Mouse (Mus musculus): ENCODE measurements around the gene Aff4. TPM values are rescaled to one million over a fixed set of nuclear protein-coding genes. Genes with fewer than 3 reads are reported as not detected.
A peak's percentile ranks its signal among the peaks of the same experiment; 100 is the strongest.
"Not testable (repeated sequence)": the region's sequence is repeated elsewhere in the genome, so short reads cannot be mapped to it uniquely, and the experiment has no call there.

The Aff4 gene
- polyA plus RNA-seq, 1 experiment from 2014 or later, result 83.2 TPM

DNA sequence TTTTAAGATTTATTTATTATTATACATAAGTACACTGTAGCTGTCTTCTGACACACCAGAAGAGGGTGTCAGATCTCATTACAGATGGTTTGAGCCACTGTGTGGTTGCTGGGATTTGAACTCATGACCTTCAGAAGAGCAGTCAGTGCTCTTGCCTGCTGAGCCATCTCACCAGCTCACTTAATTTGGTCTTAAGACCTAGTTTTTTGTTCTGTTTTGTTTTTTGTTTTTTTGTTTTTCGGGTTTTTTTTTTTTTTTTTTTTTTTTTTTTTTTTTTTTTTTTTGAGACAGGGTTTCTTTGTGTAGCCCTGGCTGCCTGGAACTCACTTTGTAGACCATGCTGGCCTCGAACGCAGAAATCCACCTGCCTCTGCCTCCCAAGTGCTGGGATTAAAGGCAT, 32.1 kb upstream of the Aff4 start:
- not testable (repeated sequence) for H3K4me3 ChIP-seq; ATAC-seq (ENCODE audit: low FRiP score); H3K27ac ChIP-seq; H3K36me3 ChIP-seq; H3K9ac ChIP-seq; H3K4me1 ChIP-seq; H3K4me2 ChIP-seq (replicated peaks); H3K27me3 ChIP-seq; H3K9me3 ChIP-seq (replicated peaks)
- 90% methylated on average over 3 of the region's 3 CpGs for WGBS

DNA sequence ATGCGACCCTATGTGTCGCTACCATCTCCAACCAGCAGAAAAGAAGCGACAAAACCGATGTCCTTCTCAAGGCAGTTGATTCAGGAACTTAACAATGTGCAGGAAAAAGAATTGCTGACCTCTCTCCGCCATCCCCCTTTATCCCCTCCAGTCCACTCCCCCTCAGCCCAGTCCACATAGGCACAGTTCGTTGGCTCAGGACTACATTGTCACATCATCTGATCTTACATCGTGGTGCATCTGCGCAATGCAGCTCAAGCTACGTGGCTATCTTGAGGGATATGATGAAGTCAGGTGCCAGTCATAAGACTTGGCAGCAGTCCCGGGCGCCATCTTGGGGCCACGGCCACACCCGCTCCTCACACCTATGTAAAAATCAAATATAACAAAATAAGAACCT, 30.8 kb upstream of the Aff4 start:
- H3K9me3 ChIP-seq (replicated peaks); H3K36me3 ChIP-seq; H3K27me3 ChIP-seq; H3K9ac ChIP-seq; H3K4me3 ChIP-seq; ATAC-seq (ENCODE audit: low FRiP score); H3K4me2 ChIP-seq (replicated peaks); H3K4me1 ChIP-seq; H3K27ac ChIP-seq: not testable (repeated sequence)
- WGBS, result 95% methylated on average over 13 of the region's 13 CpGs

DNA sequence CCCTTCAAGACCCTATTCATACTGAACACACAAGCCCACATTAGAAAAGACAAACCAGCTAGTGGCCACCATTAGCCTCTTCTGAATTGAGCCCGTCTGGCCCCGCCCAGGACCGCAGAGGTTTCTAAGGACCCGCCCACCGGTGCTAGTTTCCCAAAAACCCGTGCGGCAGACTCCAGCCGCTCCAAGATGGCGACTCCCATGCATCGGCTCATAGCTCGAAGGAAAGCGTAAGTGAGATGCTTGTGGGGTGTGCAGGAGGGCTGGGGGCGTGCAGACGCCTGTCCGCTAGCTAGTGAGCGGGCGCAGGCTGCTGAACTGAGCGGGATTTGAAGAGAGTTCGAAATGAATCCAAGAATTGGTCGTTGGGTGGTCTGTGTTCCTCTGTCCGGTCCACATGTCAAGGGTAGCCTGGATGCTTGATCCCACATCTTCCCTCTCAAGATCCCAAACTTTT, 26.1 kb upstream of the Aff4 start, which contains the start of gene Zcchc10:
Zcchc10 (plus strand) TSS at position 168 of the 457 bp plus-strand sequence.
- ATAC-seq (ENCODE audit: low FRiP score), result peak; percentile 91
- H3K4me2 ChIP-seq (replicated peaks), result peak within 1 kb of the TSS; percentile 67
- WGBS, result under 1% methylated on average over 21 of the region's 21 CpGs
- peaks cover 10% of the 10 kb centered on the region for H3K4me1 ChIP-seq
- peak within 1 kb of the TSS; percentile 80 for H3K9ac ChIP-seq
- H3K9me3 ChIP-seq (replicated peaks), result no peaks in the 10 kb centered on the region
- peak within 1 kb of the TSS; percentile 72 for H3K4me3 ChIP-seq
- H3K27me3 ChIP-seq, result no peaks in the 10 kb centered on the region
- peaks cover 22% of the 10 kb centered on the region for H3K36me3 ChIP-seq
- peak within 1 kb of the TSS; percentile 75 for H3K27ac ChIP-seq

DNA sequence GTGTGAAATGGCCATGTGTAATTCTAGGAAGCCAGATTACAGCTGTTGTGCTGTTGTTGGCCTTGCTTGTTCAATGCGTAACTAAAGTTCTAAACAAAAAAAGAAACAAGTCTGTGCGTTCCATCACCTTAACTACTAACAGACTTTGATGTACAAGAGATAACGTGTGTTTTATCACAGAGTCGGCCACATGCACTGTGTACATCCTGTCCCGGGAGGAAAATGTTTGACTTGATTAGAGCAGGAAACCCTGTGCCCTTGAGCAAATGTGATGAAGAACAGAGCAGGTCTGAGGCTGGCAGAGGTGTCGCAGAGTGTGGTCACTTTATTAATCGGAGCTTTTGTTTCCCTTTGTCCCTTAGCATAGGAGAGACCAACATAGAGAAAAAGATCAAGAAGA, 20.3 kb upstream of the Aff4 start:
- H3K4me1 ChIP-seq, result peaks cover 5% of the 10 kb centered on the region
- no peak overlapping the region for H3K4me3 ChIP-seq
- 94% methylated on average over 7 of the region's 7 CpGs for WGBS
- no peaks in the 10 kb centered on the region for H3K27me3 ChIP-seq
- no peak overlapping the region for H3K4me2 ChIP-seq (replicated peaks)
- no peak overlapping the region for H3K27ac ChIP-seq
- ATAC-seq (ENCODE audit: low FRiP score), result no peak
- H3K9me3 ChIP-seq (replicated peaks), result no peaks in the 10 kb centered on the region
- peaks cover 55% of the 10 kb centered on the region for H3K36me3 ChIP-seq
- no peak overlapping the region for H3K9ac ChIP-seq

- H3K9me3 ChIP-seq (replicated peaks), result no peaks in the 10 kb centered on the region
- ATAC-seq (ENCODE audit: low FRiP score), result no peak
- WGBS, result 95% methylated on average over 6 of the region's 6 CpGs
Measured at GRCm38 (mm10) chr11:53331121-53331520, 19.5 kb upstream of the Aff4 start.

DNA sequence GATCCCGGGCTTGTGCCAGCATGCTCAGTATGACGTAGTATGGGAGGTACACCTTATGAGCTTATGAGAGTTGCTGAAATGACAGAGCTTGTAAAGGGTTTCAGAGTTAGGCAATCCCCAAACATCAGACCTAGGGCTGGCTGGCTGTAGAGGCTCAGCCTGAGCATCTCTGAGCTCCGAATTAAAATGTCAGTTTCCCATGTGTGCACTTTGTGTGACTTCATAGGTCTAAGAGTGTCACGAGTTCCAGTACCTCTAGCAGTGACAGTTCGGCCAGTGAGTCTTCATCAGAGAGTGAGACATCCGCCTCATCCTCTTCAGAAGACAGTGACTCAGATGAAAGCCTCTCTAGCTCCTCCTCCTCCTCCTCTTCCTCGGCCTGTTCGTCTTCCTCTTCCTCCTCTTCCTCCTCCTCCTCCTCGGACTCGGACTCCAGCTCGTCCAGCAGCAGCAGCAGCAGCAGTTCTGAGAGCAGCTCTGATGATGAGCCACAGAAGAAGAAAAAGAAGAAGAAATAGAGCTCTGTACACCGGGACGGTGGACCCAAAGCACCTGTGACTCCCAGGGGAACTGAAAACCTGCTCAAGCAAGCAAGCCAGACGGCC, 18.5 kb upstream of the Aff4 start:
- Histone ChIP-seq H3K9ac (no peak overlapping the region), H3K4me1 (no peaks in the 10 kb centered on the region; the same call in 1 of the 2 replicates), H3K27ac (no peak overlapping the region), H3K4me3 (no peak overlapping the region), H3K27me3 (no peaks in the 10 kb centered on the region), H3K9me3 (replicated peaks) (no peaks in the 10 kb centered on the region), H3K36me3 (peaks cover 53% of the 10 kb centered on the region), H3K4me2 (replicated peaks) (no peak overlapping the region)
- 87% methylated on average over 14 of the region's 14 CpGs for WGBS
- ATAC-seq (ENCODE audit: low FRiP score), result no peak

More at GRCm38 (mm10) chr11:53331121-53331520, 19.5 kb upstream of the Aff4 start:
- Histone ChIP-seq H3K36me3 (peaks cover 55% of the 10 kb centered on the region), H3K27ac (no peak overlapping the region), H3K9ac (no peak overlapping the region), H3K4me1 (no peaks in the 10 kb centered on the region; the same call in 1 of the 2 replicates), H3K4me3 (no peak overlapping the region), H3K27me3 (no peaks in the 10 kb centered on the region), H3K4me2 (replicated peaks) (no peak overlapping the region)

GRCm38 (mm10) chr11:53335505-53336181, 15.0 kb upstream of the Aff4 start:
- no peaks in the 10 kb centered on the region for H3K9me3 ChIP-seq (replicated peaks)
- ATAC-seq (ENCODE audit: low FRiP score), result no peak
- H3K4me2 ChIP-seq (replicated peaks), result no peak overlapping the region
- H3K27ac ChIP-seq, result no peak overlapping the region
- no peaks in the 10 kb centered on the region for H3K27me3 ChIP-seq
- no peak overlapping the region for H3K4me3 ChIP-seq
- WGBS, result 32% methylated on average over 3 of the region's 3 CpGs
- H3K36me3 ChIP-seq, result peaks cover 25% of the 10 kb centered on the region
- no peaks in the 10 kb centered on the region; the same call in 1 of the 2 replicates for H3K4me1 ChIP-seq
- H3K9ac ChIP-seq, result no peak overlapping the region

- Histone ChIP-seq H3K27me3 (no peaks in the 10 kb centered on the region), H3K36me3 (peaks cover 19% of the 10 kb centered on the region), H3K9me3 (replicated peaks) (no peaks in the 10 kb centered on the region), H3K4me3 (no peak overlapping the region), H3K27ac (no peak overlapping the region), H3K4me1 (no peaks in the 10 kb centered on the region; the same call in 1 of the 2 replicates), H3K4me2 (replicated peaks) (no peak overlapping the region), H3K9ac (no peak overlapping the region)
- no peak for ATAC-seq (ENCODE audit: low FRiP score)
Measured at GRCm38 (mm10) chr11:53336182-53336571, 14.5 kb upstream of the Aff4 start.

- ATAC-seq (ENCODE audit: low FRiP score), result no peak
- no peaks in the 10 kb centered on the region for H3K9me3 ChIP-seq (replicated peaks)
- no peaks in the 10 kb centered on the region; the same call in 1 of the 2 replicates for H3K4me1 ChIP-seq
- H3K4me3 ChIP-seq, result no peak overlapping the region
- H3K27ac ChIP-seq, result no peak overlapping the region
- H3K9ac ChIP-seq, result no peak overlapping the region
- H3K36me3 ChIP-seq, result peaks cover 12% of the 10 kb centered on the region
- no peak overlapping the region for H3K4me2 ChIP-seq (replicated peaks)
- 77% methylated on average over 1 of the region's 1 CpGs for WGBS
- H3K27me3 ChIP-seq, result no peaks in the 10 kb centered on the region
Measured at GRCm38 (mm10) chr11:53336924-53337323, 13.7 kb upstream of the Aff4 start.

DNA sequence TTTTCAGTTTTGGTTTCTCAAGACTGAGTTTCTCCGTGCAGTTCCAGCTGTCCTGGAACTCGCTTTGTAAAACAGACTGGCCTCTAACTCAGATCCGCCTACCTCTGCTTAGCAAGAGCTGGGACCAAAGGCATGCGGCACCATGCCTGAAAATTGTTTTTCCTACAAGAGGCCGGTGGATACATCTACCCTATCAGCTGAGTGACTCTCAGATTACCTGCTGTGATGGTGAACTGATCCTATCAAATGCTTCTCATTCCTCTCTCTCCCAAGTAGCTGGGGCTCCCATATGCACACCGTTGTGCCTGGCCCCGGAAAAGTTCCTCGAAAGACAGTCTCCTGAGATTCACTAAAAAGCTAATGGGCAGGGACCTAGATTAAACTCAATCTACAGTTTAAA, 12.9 kb upstream of the Aff4 start:
- Histone ChIP-seq H3K27ac (no peak overlapping the region), H3K36me3 (peaks cover 6% of the 10 kb centered on the region; the same call in 1 of the 2 replicates), H3K4me3 (no peak overlapping the region), H3K4me1 (no peaks in the 10 kb centered on the region; the same call in 1 of the 2 replicates), H3K9ac (no peak overlapping the region), H3K27me3 (no peaks in the 10 kb centered on the region), H3K4me2 (replicated peaks) (no peak overlapping the region), H3K9me3 (replicated peaks) (no peaks in the 10 kb centered on the region)
- WGBS, result 61% methylated on average over 8 of the region's 8 CpGs
- ATAC-seq (ENCODE audit: low FRiP score), result no peak

DNA sequence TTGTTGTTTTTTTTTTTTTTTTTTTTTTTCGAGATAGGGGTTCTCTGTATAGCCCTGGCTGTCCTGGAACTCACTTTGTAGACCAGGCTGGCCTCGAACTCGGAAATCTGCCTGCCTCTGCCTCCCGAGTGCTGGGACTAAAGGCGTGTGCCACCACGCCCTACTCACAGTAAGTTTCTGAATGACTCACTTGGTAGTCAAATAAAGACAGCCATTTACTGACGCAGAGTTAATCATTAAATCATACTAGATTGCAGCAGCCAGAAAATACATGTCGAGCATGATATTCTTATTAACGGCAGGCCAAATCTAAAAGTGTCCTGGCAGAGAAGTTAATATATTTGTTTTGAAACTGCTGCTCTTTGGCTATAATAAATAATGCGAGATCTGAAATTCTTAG, 9.6 kb upstream of the Aff4 start:
- H3K4me3 ChIP-seq; ATAC-seq (ENCODE audit: low FRiP score); H3K9ac ChIP-seq; H3K27me3 ChIP-seq; H3K27ac ChIP-seq; H3K9me3 ChIP-seq (replicated peaks); H3K4me2 ChIP-seq (replicated peaks); H3K36me3 ChIP-seq; H3K4me1 ChIP-seq: not testable (repeated sequence)
- 94% methylated on average over 9 of the region's 10 CpGs for WGBS

- H3K4me2 ChIP-seq (replicated peaks), result no peak overlapping the region
- no peak overlapping the region for H3K27ac ChIP-seq
- H3K9me3 ChIP-seq (replicated peaks), result no peaks in the 10 kb centered on the region
- H3K9ac ChIP-seq, result no peak overlapping the region
- no peak for ATAC-seq (ENCODE audit: low FRiP score)
- no peaks in the 10 kb centered on the region for H3K36me3 ChIP-seq
- H3K4me3 ChIP-seq, result no peak overlapping the region
- 81% methylated on average over 5 of the region's 5 CpGs for WGBS
- H3K4me1 ChIP-seq, result no peaks in the 10 kb centered on the region
- H3K27me3 ChIP-seq, result no peaks in the 10 kb centered on the region
Measured at GRCm38 (mm10) chr11:53342711-53343110, 7.9 kb upstream of the Aff4 start.

DNA sequence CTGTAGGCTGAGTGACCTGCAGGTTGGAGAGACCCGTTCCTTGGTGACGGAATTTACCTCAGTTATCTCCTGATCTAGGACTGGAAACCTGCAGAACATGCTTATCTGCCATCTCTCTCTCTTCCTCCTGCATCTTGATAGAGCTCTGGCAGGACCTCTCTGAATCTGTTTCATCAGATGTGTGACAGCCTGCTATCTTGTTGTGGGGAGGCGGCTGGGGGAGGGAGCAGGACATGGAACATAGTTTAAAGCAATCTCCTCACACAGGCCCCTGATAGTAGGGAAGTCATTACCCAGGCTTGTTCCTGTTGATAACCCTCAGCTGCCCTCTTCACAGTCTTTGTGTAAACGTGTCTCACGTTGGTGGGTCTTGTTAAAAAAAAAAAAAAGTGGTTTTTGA, 5.3 kb upstream of the Aff4 start:
- Histone ChIP-seq H3K9ac (no peak overlapping the region), H3K27ac (no peak overlapping the region), H3K36me3 (no peaks in the 10 kb centered on the region), H3K4me1 (no peaks in the 10 kb centered on the region), H3K4me2 (replicated peaks) (no peak overlapping the region), H3K9me3 (replicated peaks) (no peaks in the 10 kb centered on the region), H3K27me3 (no peaks in the 10 kb centered on the region), H3K4me3 (no peak overlapping the region)
- WGBS, result 42% methylated on average over 5 of the region's 5 CpGs
- ATAC-seq (ENCODE audit: low FRiP score), result no peak
